Mouse (Mus musculus): Measurements from ENCODE around the gene Zfp804a. TPM values are rescaled to one million over a fixed set of nuclear protein-coding genes. Genes with fewer than 3 reads are reported as not detected.

Gene Zfp804a
- polyA plus RNA-seq, 1 experiment from 2014 or later: 0.12 TPM

- no peaks in the 10 kb centered on the region for H3K9me3 ChIP-seq (replicated peaks; ENCODE audit: low read length)
- H3K36me3 ChIP-seq (ENCODE audit: insufficient read depth, low read length): no peaks in the 10 kb centered on the region
- H3K4me1 ChIP-seq (replicated peaks; ENCODE audit: insufficient read depth, low read length): no peaks in the 10 kb centered on the region
- no peak overlapping the region for H3K4me2 ChIP-seq (ENCODE audit: low read length)
- no peak overlapping the region for H3K4me3 ChIP-seq (replicated peaks; ENCODE audit: low read depth, low read length)
- no peak overlapping the region for H3K9ac ChIP-seq (ENCODE audit: low read depth, low read length)
- H3K27ac ChIP-seq: no peak overlapping the region
- TF ChIP-seq CTCF (IDR thresholded peaks at IDR 0.05; ENCODE audit: low read depth): no peak
- DNase-seq (ENCODE audit: low spot score) (no peak), ATAC-seq (replicated peaks; ENCODE audit: low FRiP score, low read depth) (no peak)
- no peaks in the 10 kb centered on the region for H3K27me3 ChIP-seq (ENCODE audit: insufficient read depth, low read length)
These were observed 193.0 kb downstream of the Zfp804a start for GRCm38 (mm10) chr2:82246020-82246419.

- Histone ChIP-seq H3K4me2 (ENCODE audit: low read length) (no peak overlapping the region), H3K9ac (ENCODE audit: low read depth, low read length) (no peak overlapping the region), H3K27me3 (ENCODE audit: insufficient read depth, low read length) (no peaks in the 10 kb centered on the region), H3K36me3 (ENCODE audit: insufficient read depth, low read length) (no peaks in the 10 kb centered on the region), H3K4me1 (replicated peaks; ENCODE audit: insufficient read depth, low read length) (no peaks in the 10 kb centered on the region), H3K27ac (no peak overlapping the region), H3K9me3 (replicated peaks; ENCODE audit: low read length) (no peaks in the 10 kb centered on the region), H3K4me3 (replicated peaks; ENCODE audit: low read depth, low read length) (no peak overlapping the region)
- TF ChIP-seq CTCF (IDR thresholded peaks at IDR 0.05; ENCODE audit: low read depth): no peak
- no peak for DNase-seq (ENCODE audit: low spot score)
- no peak for ATAC-seq (replicated peaks; ENCODE audit: low FRiP score, low read depth)
These were observed 194.0 kb downstream of the Zfp804a start for GRCm38 (mm10) chr2:82246902-82247522.

GRCm38 (mm10) chr2:82253382-82253781, 200.4 kb downstream of the Zfp804a start:
- Histone ChIP-seq H3K4me2 (ENCODE audit: low read length) (no peak overlapping the region), H3K27me3 (ENCODE audit: insufficient read depth, low read length) (no peaks in the 10 kb centered on the region), H3K4me1 (replicated peaks; ENCODE audit: insufficient read depth, low read length) (no peaks in the 10 kb centered on the region), H3K27ac (no peak overlapping the region), H3K9me3 (replicated peaks; ENCODE audit: low read length) (no peaks in the 10 kb centered on the region), H3K4me3 (replicated peaks; ENCODE audit: low read depth, low read length) (no peak overlapping the region), H3K9ac (ENCODE audit: low read depth, low read length) (no peak overlapping the region), H3K36me3 (ENCODE audit: insufficient read depth, low read length) (no peaks in the 10 kb centered on the region)
- TF ChIP-seq CTCF (IDR thresholded peaks at IDR 0.05; ENCODE audit: low read depth): no peak
- 69% methylated on average over 5 of the region's 5 CpGs for WGBS
- ATAC-seq (replicated peaks; ENCODE audit: low FRiP score, low read depth) (no peak), DNase-seq (ENCODE audit: low spot score) (no peak)

GRCm38 (mm10) chr2:82282591-82283269, 229.7 kb downstream of the Zfp804a start:
- DNase-seq (ENCODE audit: low spot score) (no peak), ATAC-seq (replicated peaks; ENCODE audit: low FRiP score, low read depth) (no peak)
- Histone ChIP-seq H3K4me1 (replicated peaks; ENCODE audit: insufficient read depth, low read length) (no peaks in the 10 kb centered on the region), H3K27me3 (ENCODE audit: insufficient read depth, low read length) (no peaks in the 10 kb centered on the region), H3K9ac (ENCODE audit: low read depth, low read length) (no peak overlapping the region), H3K9me3 (replicated peaks; ENCODE audit: low read length) (no peaks in the 10 kb centered on the region), H3K27ac (no peak overlapping the region), H3K4me2 (ENCODE audit: low read length) (no peak overlapping the region), H3K36me3 (ENCODE audit: insufficient read depth, low read length) (no peaks in the 10 kb centered on the region), H3K4me3 (replicated peaks; ENCODE audit: low read depth, low read length) (no peak overlapping the region)
- TF ChIP-seq CTCF (IDR thresholded peaks at IDR 0.05; ENCODE audit: low read depth): no peak
- 74% methylated on average over 2 of the region's 2 CpGs for WGBS

- no peak for TF ChIP-seq CTCF (IDR thresholded peaks at IDR 0.05; ENCODE audit: low read depth)
- DNase-seq (ENCODE audit: low spot score): no peak
- H3K27me3 ChIP-seq (ENCODE audit: insufficient read depth, low read length): no peaks in the 10 kb centered on the region
- no peak overlapping the region for H3K4me2 ChIP-seq (ENCODE audit: low read length)
- no peak overlapping the region for H3K27ac ChIP-seq
- H3K36me3 ChIP-seq (ENCODE audit: insufficient read depth, low read length): no peaks in the 10 kb centered on the region
- 77% methylated on average over 2 of the region's 2 CpGs for WGBS
- no peak overlapping the region for H3K9ac ChIP-seq (ENCODE audit: low read depth, low read length)
- no peaks in the 10 kb centered on the region for H3K4me1 ChIP-seq (replicated peaks; ENCODE audit: insufficient read depth, low read length)
- H3K4me3 ChIP-seq (replicated peaks; ENCODE audit: low read depth, low read length): no peak overlapping the region
- ATAC-seq (replicated peaks; ENCODE audit: low FRiP score, low read depth): no peak
- H3K9me3 ChIP-seq (replicated peaks; ENCODE audit: low read length): no peaks in the 10 kb centered on the region
These were observed 242.0 kb downstream of the Zfp804a start for GRCm38 (mm10) chr2:82294932-82295493.

All from kidney, postnatal 0 days (tissue).